Comparison of ENCODE assay signal across 19 mouse cellular contexts in genomic region chr2:27144957-27145356, GRCm38 (mm10). TPM values are rescaled to one million over a fixed set of nuclear protein-coding genes. Genes with fewer than 3 reads are reported as not detected.
DNase-seq lines count a peak whose midpoint lies in the region; ATAC-seq and TF ChIP-seq lines count a peak whose summit lies in the region.
"Had no signal": no experiment of that assay in that cellular context is flagged by ENCODE, and none has a peak within 500 bp of the region (broad histone marks: within the 10 kb centered on the region; RNA-seq: fewer than 3 reads in every experiment).

No protein-coding gene starts in this region.

- no peaks in the 10 kb centered on the region for H3K9me3 ChIP-seq in midbrain, embryonic 11.5 days (ENCODE audit: control insufficient read depth, low read length)
- H3K9me3 ChIP-seq in midbrain, embryonic 15.5 days = no peaks in the 10 kb centered on the region
- H3K9me3 ChIP-seq: embryonic facial prominence, embryonic 13.5 days; forebrain, embryonic 12.5 days; heart, embryonic 13.5 days had no signal

- TF ChIP-seq CTCF in brain, embryonic 14.5 days (IDR thresholded peaks at IDR 0.05; ENCODE audit: borderline replicate concordance, extremely low read depth, insufficient read depth, insufficient read length) = no peak

- H3K9ac ChIP-seq in midbrain, embryonic 11.5 days (ENCODE audit: low read length) = no peak overlapping the region
- no peak overlapping the region for H3K9ac ChIP-seq in midbrain, embryonic 15.5 days
- H3K9ac ChIP-seq: embryonic facial prominence, embryonic 13.5 days; forebrain, embryonic 12.5 days; heart, embryonic 13.5 days had no signal

- no peaks in the 10 kb centered on the region for H3K36me3 ChIP-seq in midbrain, embryonic 11.5 days (ENCODE audit: control insufficient read depth, insufficient read depth, low read length)
- H3K36me3 ChIP-seq in midbrain, embryonic 15.5 days (replicated peaks) = no peaks in the 10 kb centered on the region
- H3K36me3 ChIP-seq: embryonic facial prominence, embryonic 13.5 days; forebrain, embryonic 12.5 days; heart, embryonic 13.5 days had no signal

- H3K27me3 ChIP-seq in midbrain, embryonic 11.5 days (ENCODE audit: control insufficient read depth, insufficient read depth, low read length) = peaks cover 8% of the 10 kb centered on the region
- H3K27me3 ChIP-seq in midbrain, embryonic 15.5 days (replicated peaks) = peaks cover 10% of the 10 kb centered on the region

- no peak overlapping the region for H3K4me3 ChIP-seq in midbrain, embryonic 11.5 days (ENCODE audit: low read depth, low read length)
- H3K4me3 ChIP-seq in midbrain, embryonic 15.5 days = no peak overlapping the region
- H3K4me3 ChIP-seq: embryonic facial prominence, embryonic 13.5 days; forebrain, embryonic 12.5 days; gastrocnemius, adult 2 months; heart, embryonic 13.5 days had no signal

- no peak for TF ChIP-seq POLR2A in brain, embryonic 14.5 days (IDR thresholded peaks at IDR 0.05; ENCODE audit: borderline replicate concordance, extremely low read depth, insufficient read depth, insufficient read length, poor library complexity, severe bottlenecking)

- no peak for ATAC-seq in midbrain, embryonic 11.5 days (ENCODE audit: low FRiP score)
- ATAC-seq in midbrain, embryonic 15.5 days (replicated peaks) = no peak
- ATAC-seq: hindbrain, embryonic 16.5 days; inflammation-experienced regulatory T-cells, adult 6 months had no signal

- H3K4me2 ChIP-seq in midbrain, embryonic 11.5 days = no peak overlapping the region
- no peak overlapping the region for H3K4me2 ChIP-seq in midbrain, embryonic 15.5 days
- H3K4me2 ChIP-seq: embryonic facial prominence, embryonic 13.5 days; forebrain, embryonic 12.5 days; heart, embryonic 13.5 days had no signal

- peaks cover 14% of the 10 kb centered on the region for H3K4me1 ChIP-seq in midbrain, embryonic 11.5 days (ENCODE audit: control insufficient read depth, insufficient read depth, low read length)
- peaks cover 16% of the 10 kb centered on the region for H3K4me1 ChIP-seq in midbrain, embryonic 15.5 days

- WGBS in midbrain, embryonic 11.5 days = 71% methylated on average over 2 of the region's 2 CpGs
- 68% methylated on average over 2 of the region's 2 CpGs for WGBS in midbrain, embryonic 15.5 days

- H3K27ac ChIP-seq in midbrain, embryonic 11.5 days (ENCODE audit: low read depth, low read length) = no peak overlapping the region
- no peak overlapping the region for H3K27ac ChIP-seq in midbrain, embryonic 15.5 days
- H3K27ac ChIP-seq: embryonic facial prominence, embryonic 13.5 days; forebrain, embryonic 12.5 days; gastrocnemius, adult 2 months; heart, embryonic 13.5 days had no signal

- peak; percentile 38 to 72 for DNase-seq in frontal cortex, adult 2 months (ENCODE audit: extremely low spot score in 1 of 2, low spot score in 1 of 2)
- DNase-seq in frontal cortex, postnatal 14 days (ENCODE audit: low spot score in 2 of 2) = no peak
- DNase-seq in midbrain, embryonic 11.5 days (ENCODE audit: low spot score, missing footprints) = peak; percentile 59
- peak; percentile 82 for DNase-seq in brain, adult 2 months (ENCODE audit: low read depth, low spot score)
- DNase-seq in brain, embryonic 14.5 days (ENCODE audit: low read depth) = peak; percentile 48
- DNase-seq: adrenal gland, adult 2 months; adrenal gland, postnatal 25 days; cerebellum, adult 11-12 months; cerebellum, adult 9-10 months; cerebellum, postnatal 36 days; gastrocnemius, adult 2 months; gastrocnemius, postnatal 36 days; heart, postnatal 36 days had no signal

RNA-seq across cellular contexts. Expression of gene Fam163b, which starts 2.7 kb away (rescaled TPM):
- polyA plus RNA-seq in frontal cortex, adult 2 months (2012; rRNA removed) = 213 and 219 TPM in 2 replicates
- polyA plus RNA-seq in midbrain, embryonic 11.5 days (2014; fragmentation: Nextera tagmentation; extraction: Ambion mirVana) = 0.10 and 0.15 TPM in 2 replicates
- 4.7 and 5.4 TPM in 2 replicates for polyA plus RNA-seq in midbrain, embryonic 15.5 days (2015; fragmentation: Nextera tagmentation; extraction: Ambion mirVana)
- polyA plus RNA-seq in brain, embryonic 14.5 days (2012; rRNA removed) = 5.6 and 7.2 TPM in 2 replicates
- polyA plus RNA-seq: inflammation-experienced regulatory T-cells, adult 6 months had no signal

RNA-seq across cellular contexts. Expression of gene Dbh, which starts 20.1 kb away (rescaled TPM):
- 0.40 and 0.50 TPM in 2 replicates for polyA plus RNA-seq in frontal cortex, adult 2 months (2012; rRNA removed)
- polyA plus RNA-seq in midbrain, embryonic 11.5 days (2014; fragmentation: Nextera tagmentation; extraction: Ambion mirVana) = 0.48 TPM in 1 of 2 replicates, not detected in the other
- polyA plus RNA-seq in midbrain, embryonic 15.5 days (2015; fragmentation: Nextera tagmentation; extraction: Ambion mirVana) = 0.65 and 3.6 TPM in 2 replicates
- 0.88 and 2.7 TPM in 2 replicates for polyA plus RNA-seq in brain, embryonic 14.5 days (2012; rRNA removed)
- polyA plus RNA-seq: forebrain, embryonic 12.5 days had no signal

Comparison
In these comparisons a context has a peak if more than half of its experiments do, and no peak if none do; other contexts are left out.
1. DNase-seq: peak in frontal cortex, adult 2 months (2 of 2), midbrain, embryonic 11.5 days (single experiment), brain, adult 2 months (single experiment) and brain, embryonic 14.5 days (single experiment); none in frontal cortex, postnatal 14 days (0 of 2).
2. RNA of gene Fam163b, which starts 2.7 kb away (polyA plus RNA-seq): 213 to 219 TPM in frontal cortex, adult 2 months; 5.6 to 7.2 TPM in brain, embryonic 14.5 days, 4.7 to 5.4 TPM in midbrain, embryonic 15.5 days and 0.10 to 0.15 TPM in midbrain, embryonic 11.5 days; every median in the first group is over 10 times any median in the second.